Mouse (Mus musculus): ENCODE data around the gene Opa1.

The Opa1 gene

GRCm38 (mm10) chr16:29680548-29681175 lies 101.5 kb downstream of the Opa1 start:
- CTCF ChIA-PET = interaction anchor here in 2 of 4 experiments (0.6 to 1.7 kb wide), 3 partner anchors 49 to 422 kb away, joined by 5 to 7 read pairs (median 5); no protein-coding TSS in a partner anchor
- POLR2A ChIA-PET = interaction anchor here in 3 of 4 experiments (0.6 to 8.4 kb wide), 17 partner anchors 9 to 808 kb away, joined by 3 to 221 read pairs (median 4); partner anchors contain the start of gene Hes1 (in 1 of the 3)

GRCm38 (mm10) chr16:29682555-29683431 lies 103.7 kb downstream of the Opa1 start:
- ChIA-PET CTCF (interaction anchor here in 3 of 4 experiments (0.5 to 0.8 kb wide), 7 partner anchors 25 to 1760 kb away, joined by 3 to 7 read pairs (median 3); no protein-coding TSS in a partner anchor), POLR2A (interaction anchor here in 3 of 4 experiments (0.5 to 8.4 kb wide), 60 partner anchors 9 to 1004 kb away, joined by 3 to 221 read pairs (median 4); partner anchors contain the start of gene Hes1 (in 2 of the 3))

GRCm38 (mm10) chr16:29683563-29683962 lies 104.4 kb downstream of the Opa1 start:
- CTCF ChIA-PET = interaction anchor here in 2 of 4 experiments (0.7 to 0.8 kb wide), 2 partner anchors 26 to 1759 kb away, joined by 3 to 5 read pairs; no protein-coding TSS in a partner anchor
- POLR2A ChIA-PET = interaction anchor here in 3 of 4 experiments (0.5 to 8.4 kb wide), 48 partner anchors 10 to 602 kb away, joined by 3 to 221 read pairs (median 6); partner anchors contain the start of gene Hes1 (in 1 of the 3)

GRCm38 (mm10) chr16:29684111-29684510 lies 105.0 kb downstream of the Opa1 start:
- ChIA-PET CTCF (interaction anchor here in 3 of 4 experiments (0.5 to 0.7 kb wide), 3 partner anchors 51 to 936 kb away, joined by 3 to 6 read pairs (median 5); no protein-coding TSS in a partner anchor), POLR2A (interaction anchor here in 3 of 4 experiments (0.6 to 8.4 kb wide), 32 partner anchors 9 to 532 kb away, joined by 3 to 221 read pairs (median 6); partner anchors contain the start of gene Hes1 (in 1 of the 3))

- POLR2A ChIA-PET = interaction anchor here in 3 of 4 experiments (0.7 to 8.4 kb wide), 13 partner anchors 9 to 298 kb away, joined by 3 to 221 read pairs (median 7); no protein-coding TSS in a partner anchor
- CTCF ChIA-PET = interaction anchor here in 2 of 4 experiments (0.5 to 0.7 kb wide), 2 partner anchors 50 to 935 kb away, joined by 5 to 6 read pairs; no protein-coding TSS in a partner anchor
Measured at GRCm38 (mm10) chr16:29684641-29685040, 105.5 kb downstream of the Opa1 start.

GRCm38 (mm10) chr16:29686141-29686540 lies 107.0 kb downstream of the Opa1 start:
- CTCF ChIA-PET = interaction anchor here in 2 of 4 experiments (0.6 kb wide), 2 partner anchors 152 to 464 kb away, joined by 3 to 9 read pairs; no protein-coding TSS in a partner anchor

GRCm38 (mm10) chr16:29687987-29688885 lies 109.1 kb downstream of the Opa1 start:
- CTCF ChIA-PET = interaction anchor here in 1 of 4 experiments (0.8 kb wide), 1 partner anchor 41 kb away, joined by 3 read pairs; no protein-coding TSS in a partner anchor
- POLR2A ChIA-PET = interaction anchor here in 3 of 4 experiments (0.6 to 1.4 kb wide), 8 partner anchors 11 to 620 kb away, joined by 3 to 5 read pairs (median 4); no protein-coding TSS in a partner anchor

More at GRCm38 (mm10) chr16:29686141-29686540, 107.0 kb downstream of the Opa1 start:
- POLR2A ChIA-PET = interaction anchor here in 2 of 4 experiments (0.5 to 8.4 kb wide), 5 partner anchors 14 to 759 kb away, joined by 3 to 221 read pairs (median 6); no protein-coding TSS in a partner anchor

- ChIA-PET CTCF (no interaction called here), POLR2A (interaction anchor here in 2 of 4 experiments (0.8 to 1.4 kb wide), 4 partner anchors 12 to 619 kb away, joined by 3 to 5 read pairs (median 4); no protein-coding TSS in a partner anchor)
Measured at GRCm38 (mm10) chr16:29689187-29689819, 110.2 kb downstream of the Opa1 start.

GRCm38 (mm10) chr16:29693025-29693682 lies 114.0 kb downstream of the Opa1 start:
- CTCF ChIA-PET = interaction anchor here in 2 of 4 experiments (0.6 to 0.9 kb wide), 3 partner anchors 36 to 352 kb away, joined by 3 read pairs; no protein-coding TSS in a partner anchor

GRCm38 (mm10) chr16:29693791-29694419 lies 114.8 kb downstream of the Opa1 start:
- POLR2A ChIA-PET = interaction anchor here in 2 of 4 experiments (0.8 to 3.4 kb wide), 9 partner anchors 9 to 35 kb away, joined by 3 to 20 read pairs (median 5); no protein-coding TSS in a partner anchor

More at GRCm38 (mm10) chr16:29693025-29693682, 114.0 kb downstream of the Opa1 start:
- POLR2A ChIA-PET = interaction anchor here in 3 of 4 experiments (0.6 to 3.4 kb wide), 11 partner anchors 8 to 362 kb away, joined by 3 to 20 read pairs (median 5); no protein-coding TSS in a partner anchor

GRCm38 (mm10) chr16:29694420-29694959 lies 115.4 kb downstream of the Opa1 start:
- ChIA-PET POLR2A (interaction anchor here in 2 of 4 experiments (1.2 to 3.4 kb wide), 7 partner anchors 10 to 46 kb away, joined by 3 to 20 read pairs (median 5); no protein-coding TSS in a partner anchor), CTCF (interaction anchor here in 1 of 4 experiments (1.0 kb wide), 1 partner anchor 65 kb away, joined by 5 read pairs; no protein-coding TSS in a partner anchor)

More at GRCm38 (mm10) chr16:29693791-29694419, 114.8 kb downstream of the Opa1 start:
- CTCF ChIA-PET = interaction anchor here in 2 of 4 experiments (0.9 to 1.0 kb wide), 2 partner anchors 36 to 65 kb away, joined by 3 to 5 read pairs; no protein-coding TSS in a partner anchor

Measured in embryonic stem cell, embryonic (primary cell).